ENCODE assay signal across 9 mouse cellular contexts in genomic region chr9:65109132-65110072, GRCm38 (mm10). TPM values are rescaled to one million over a fixed set of nuclear protein-coding genes. Genes with fewer than 3 reads are reported as not detected.
DNase-seq lines count a peak whose midpoint lies in the region; ATAC-seq lines count a peak whose summit lies in the region.
"Had no signal": no experiment of that assay in that cellular context is flagged by ENCODE, and none has a peak within 500 bp of the region (broad histone marks: within the 10 kb centered on the region; RNA-seq: fewer than 3 reads in every experiment).

No protein-coding gene starts in this region.

- no peak overlapping the region; the same call in 1 of the 2 replicates for H3K27ac ChIP-seq in heart, embryonic 12.5 days (ENCODE audit: poor library complexity, severe bottlenecking)
- H3K27ac ChIP-seq in neural tube, embryonic 12.5 days = peak overlapping the region; percentile 75

- H3K9me3 ChIP-seq in heart, embryonic 12.5 days (replicated peaks) = no peaks in the 10 kb centered on the region
- no peaks in the 10 kb centered on the region for H3K9me3 ChIP-seq in neural tube, embryonic 12.5 days

- peak overlapping the region; percentile 31 for H3K4me3 ChIP-seq in heart, embryonic 12.5 days
- peak overlapping the region; percentile 18; the same call in 1 of the 2 replicates for H3K4me3 ChIP-seq in neural tube, embryonic 12.5 days

- no peak for ATAC-seq in heart, embryonic 12.5 days (ENCODE audit: insufficient number of reproducible peaks, low FRiP score)
- ATAC-seq in neural tube, embryonic 12.5 days (ENCODE audit: low FRiP score, low read depth) = peak; percentile 93

- peaks cover 13% of the 10 kb centered on the region for H3K4me1 ChIP-seq in heart, embryonic 12.5 days (replicated peaks)
- H3K4me1 ChIP-seq in neural tube, embryonic 12.5 days = peaks cover 22% of the 10 kb centered on the region

- 13% methylated on average over 24 of the region's 24 CpGs for WGBS in heart, embryonic 12.5 days
- 7% methylated on average over 24 of the region's 24 CpGs for WGBS in neural tube, embryonic 12.5 days

- peak overlapping the region; percentile 71 for H3K9ac ChIP-seq in heart, embryonic 12.5 days
- 0 out of 2 replicates have a peak overlapping the region, but pooled peaks have one; percentile 33 for H3K9ac ChIP-seq in neural tube, embryonic 12.5 days

- H3K36me3 ChIP-seq in heart, embryonic 12.5 days = 0 out of 2 replicates have a peak, but pooled peaks cover 1% of the 10 kb centered on the region
- peaks cover 2% of the 10 kb centered on the region; the same call in 1 of the 2 replicates for H3K36me3 ChIP-seq in neural tube, embryonic 12.5 days

- intact Hi-C loops in left cerebral cortex, postnatal 36 days (cut with DNase I) = no loop called here

- no peak for DNase-seq in heart, adult 9 months (ENCODE audit: low spot score in 2 of 2)
- peak; percentile 56 for DNase-seq in brain, embryonic 18.5 days (ENCODE audit: low read depth, low spot score)
- peak; percentile 59 for DNase-seq in gastrocnemius, postnatal 10 days
- DNase-seq in left cerebral cortex, postnatal 36 days (ENCODE audit: low spot score in 2 of 2) = peak; percentile 34 to 62
- no peak for DNase-seq in ovary, postnatal 36 days (ENCODE audit: low spot score)
- DNase-seq in thymus, postnatal 14 days = no peak

- H3K4me2 ChIP-seq in heart, embryonic 12.5 days = peak overlapping the region; percentile 67
- H3K4me2 ChIP-seq in neural tube, embryonic 12.5 days (replicated peaks) = peak overlapping the region; percentile 50

- peaks cover 5% of the 10 kb centered on the region; the same call in 1 of the 2 replicates for H3K27me3 ChIP-seq in heart, embryonic 12.5 days (replicated peaks)
- no peaks in the 10 kb centered on the region for H3K27me3 ChIP-seq in neural tube, embryonic 12.5 days (replicated peaks)

RNA-seq across cellular contexts. Expression of gene Igdcc4, which starts 8.1 kb away (rescaled TPM):
- polyA plus RNA-seq in heart, embryonic 12.5 days (2016; fragmentation: Nextera tagmentation; extraction: Ambion mirVana) = 12.9 and 13.0 TPM in 2 replicates
- total RNA-seq in gastrocnemius, postnatal 10 days (2021) = 10 to 100 TPM; 60.4 to 79.2 TPM
- total RNA-seq in left cerebral cortex, postnatal 36 days (2021) = 10 to 100 TPM; 24.9 to 30.8 TPM
- polyA plus RNA-seq in neural tube, embryonic 12.5 days (2016; fragmentation: Nextera tagmentation; extraction: Ambion mirVana) = 10.3 and 11.7 TPM in 2 replicates

RNA-seq across cellular contexts. Expression of gene Igdcc3, which starts 31.6 kb away (rescaled TPM):
- 4.8 and 5.5 TPM in 2 replicates for polyA plus RNA-seq in heart, embryonic 12.5 days (2016; fragmentation: Nextera tagmentation; extraction: Ambion mirVana)
- under 1 TPM; 0.59 to 0.65 TPM for total RNA-seq in gastrocnemius, postnatal 10 days (2021)
- 1 to 10 TPM; 2.0 to 2.3 TPM for total RNA-seq in left cerebral cortex, postnatal 36 days (2021)
- polyA plus RNA-seq in neural tube, embryonic 12.5 days (2016; fragmentation: Nextera tagmentation; extraction: Ambion mirVana) = 32.6 and 36.4 TPM in 2 replicates
- total RNA-seq: MEL had no signal

Comparison
In these comparisons a context has a peak if more than half of its experiments do, and no peak if none do; other contexts are left out.
1. DNase-seq: peak in brain, embryonic 18.5 days (single experiment), gastrocnemius, postnatal 10 days (single experiment) and left cerebral cortex, postnatal 36 days (2 of 2); none in heart, adult 9 months (0 of 2), ovary, postnatal 36 days (single experiment) and thymus, postnatal 14 days (single experiment).